Mouse (Mus musculus): ENCODE measurements around the gene H2-Ob. TPM values are rescaled to one million over a fixed set of nuclear protein-coding genes. Genes with fewer than 3 reads are reported as not detected.
"Not testable (repeated sequence)": the region's sequence is repeated elsewhere in the genome, so short reads cannot be mapped to it uniquely, and the experiment has no call there.

The H2-Ob gene
- polyA plus RNA-seq, 1 experiment from 2014 or later = 0.17 TPM

- no peak overlapping the region for H3K9ac ChIP-seq
- H3K9me3 ChIP-seq = no peaks in the 10 kb centered on the region
- WGBS = 95% methylated on average over 8 of the region's 8 CpGs
Measured at GRCm38 (mm10) chr17:34225426-34225825, 13.3 kb upstream of the H2-Ob start.

GRCm38 (mm10) chr17:34225911-34226310 lies 12.8 kb upstream of the H2-Ob start:
- not testable (repeated sequence) for H3K27me3 ChIP-seq (replicated peaks); H3K36me3 ChIP-seq; H3K4me3 ChIP-seq (replicated peaks); H3K4me1 ChIP-seq; H3K9ac ChIP-seq; ATAC-seq (ENCODE audit: insufficient read depth, low FRiP score, low read depth); H3K9me3 ChIP-seq; H3K27ac ChIP-seq; H3K4me2 ChIP-seq
- WGBS = 94% methylated on average over 16 of the region's 23 CpGs

More at GRCm38 (mm10) chr17:34225426-34225825, 13.3 kb upstream of the H2-Ob start:
- H3K4me3 ChIP-seq (replicated peaks) = no peak overlapping the region
- H3K36me3 ChIP-seq = no peaks in the 10 kb centered on the region
- no peaks in the 10 kb centered on the region for H3K27me3 ChIP-seq (replicated peaks)
- no peak for ATAC-seq (ENCODE audit: insufficient read depth, low FRiP score, low read depth)
- no peaks in the 10 kb centered on the region for H3K4me1 ChIP-seq
- H3K27ac ChIP-seq = no peak overlapping the region
- no peak overlapping the region for H3K4me2 ChIP-seq

DNA sequence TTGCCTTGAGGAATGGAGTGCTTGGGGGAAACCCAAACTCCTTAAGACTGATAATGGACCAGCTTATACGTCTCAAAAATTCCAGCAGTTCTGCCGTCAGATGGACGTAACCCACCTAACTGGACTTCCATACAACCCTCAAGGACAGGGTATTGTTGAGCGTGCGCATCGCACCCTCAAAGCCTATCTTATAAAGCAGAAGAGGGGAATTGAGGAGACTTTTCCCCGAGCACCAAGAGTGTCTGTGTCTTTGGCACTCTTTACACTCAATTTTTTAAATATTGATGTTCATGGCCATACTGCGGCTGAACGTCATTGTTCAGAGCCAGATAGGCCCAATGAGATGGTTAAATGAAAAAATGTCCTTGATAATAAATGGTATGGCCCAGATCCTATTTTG lies 7.7 kb upstream of the H2-Ob start:
- WGBS = 94% methylated on average over 9 of the region's 9 CpGs
- not testable (repeated sequence) for H3K9me3 ChIP-seq; H3K27ac ChIP-seq; H3K4me1 ChIP-seq; H3K4me2 ChIP-seq; H3K36me3 ChIP-seq; H3K27me3 ChIP-seq (replicated peaks); ATAC-seq (ENCODE audit: insufficient read depth, low FRiP score, low read depth); H3K9ac ChIP-seq; H3K4me3 ChIP-seq (replicated peaks)

- H3K27ac ChIP-seq; H3K27me3 ChIP-seq (replicated peaks); H3K9me3 ChIP-seq; ATAC-seq (ENCODE audit: insufficient read depth, low FRiP score, low read depth); H3K4me1 ChIP-seq; H3K4me2 ChIP-seq; H3K9ac ChIP-seq; H3K36me3 ChIP-seq; H3K4me3 ChIP-seq (replicated peaks): not testable (repeated sequence)
- WGBS = 90% methylated on average over 7 of the region's 7 CpGs
Measured at GRCm38 (mm10) chr17:34232021-34232420, 6.7 kb upstream of the H2-Ob start.

DNA sequence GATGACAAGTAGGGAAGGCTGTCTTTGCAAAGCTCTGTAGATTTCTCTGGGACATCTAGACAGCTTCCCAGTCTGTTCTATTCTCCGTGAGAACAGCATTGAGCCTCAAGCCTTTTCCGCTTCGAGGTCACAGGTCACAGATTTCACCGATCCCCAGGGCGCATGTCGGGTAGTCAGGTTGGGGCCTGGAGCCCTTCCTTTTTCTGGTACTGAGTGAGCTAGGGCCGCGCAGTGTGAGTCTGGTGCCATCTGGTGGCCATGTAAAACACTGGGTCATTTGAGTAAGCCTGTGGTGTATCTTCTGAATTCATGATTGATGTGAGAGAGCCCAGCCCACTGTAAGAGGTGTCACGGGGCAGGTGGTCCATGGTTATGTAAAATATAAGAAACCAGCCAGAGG lies 3.8 kb upstream of the H2-Ob start:
- 42% methylated on average over 9 of the region's 9 CpGs for WGBS
- no peak overlapping the region for H3K4me2 ChIP-seq
- no peak overlapping the region for H3K27ac ChIP-seq
- H3K4me1 ChIP-seq = no peaks in the 10 kb centered on the region
- H3K4me3 ChIP-seq (replicated peaks) = no peak overlapping the region
- H3K9ac ChIP-seq = no peak overlapping the region
- H3K9me3 ChIP-seq = no peaks in the 10 kb centered on the region
- H3K36me3 ChIP-seq = no peaks in the 10 kb centered on the region
- 0 out of 2 replicates have a peak, but pooled peaks have one; percentile 14 for ATAC-seq (ENCODE audit: insufficient read depth, low FRiP score, low read depth)
- no peaks in the 10 kb centered on the region for H3K27me3 ChIP-seq (replicated peaks)

DNA sequence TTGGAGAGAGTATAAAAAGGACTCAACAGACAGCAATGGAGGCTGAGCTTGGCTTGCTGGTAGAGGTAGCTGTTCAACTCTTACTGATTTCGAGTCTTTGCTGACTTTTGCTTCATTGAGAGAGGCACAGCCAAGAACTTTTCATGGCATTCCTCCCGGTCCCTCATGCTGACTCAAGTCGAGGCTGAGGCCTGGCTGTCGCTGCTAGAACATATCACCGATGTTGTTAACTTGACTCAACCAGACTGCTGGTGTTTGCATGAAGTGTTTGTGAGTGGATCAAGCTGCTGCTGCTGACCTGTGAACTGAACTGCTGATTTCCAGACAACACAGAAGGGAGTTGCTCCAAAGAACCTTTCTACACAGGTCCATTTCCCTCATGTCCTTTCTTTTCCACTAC lies 2.0 kb upstream of the H2-Ob start:
- WGBS = 72% methylated on average over 5 of the region's 5 CpGs
- H3K27ac ChIP-seq = no peak overlapping the region
- H3K4me3 ChIP-seq (replicated peaks) = no peak overlapping the region
- no peaks in the 10 kb centered on the region for H3K4me1 ChIP-seq
- H3K9me3 ChIP-seq = no peaks in the 10 kb centered on the region
- no peaks in the 10 kb centered on the region for H3K27me3 ChIP-seq (replicated peaks)
- ATAC-seq (ENCODE audit: insufficient read depth, low FRiP score, low read depth) = no peak
- no peaks in the 10 kb centered on the region for H3K36me3 ChIP-seq
- H3K4me2 ChIP-seq = no peak overlapping the region
- no peak overlapping the region for H3K9ac ChIP-seq

- Histone ChIP-seq H3K9ac (no peak overlapping the region), H3K9me3 (no peaks in the 10 kb centered on the region), H3K36me3 (no peaks in the 10 kb centered on the region), H3K4me3 (replicated peaks) (no peak overlapping the region), H3K27me3 (replicated peaks) (no peaks in the 10 kb centered on the region), H3K27ac (no peak overlapping the region), H3K4me1 (no peaks in the 10 kb centered on the region), H3K4me2 (no peak overlapping the region)
- ATAC-seq (ENCODE audit: insufficient read depth, low FRiP score, low read depth) = no peak
- WGBS = 73% methylated on average over 3 of the region's 3 CpGs
Measured at GRCm38 (mm10) chr17:34237741-34238140, 962 bp upstream of the H2-Ob start.

DNA sequence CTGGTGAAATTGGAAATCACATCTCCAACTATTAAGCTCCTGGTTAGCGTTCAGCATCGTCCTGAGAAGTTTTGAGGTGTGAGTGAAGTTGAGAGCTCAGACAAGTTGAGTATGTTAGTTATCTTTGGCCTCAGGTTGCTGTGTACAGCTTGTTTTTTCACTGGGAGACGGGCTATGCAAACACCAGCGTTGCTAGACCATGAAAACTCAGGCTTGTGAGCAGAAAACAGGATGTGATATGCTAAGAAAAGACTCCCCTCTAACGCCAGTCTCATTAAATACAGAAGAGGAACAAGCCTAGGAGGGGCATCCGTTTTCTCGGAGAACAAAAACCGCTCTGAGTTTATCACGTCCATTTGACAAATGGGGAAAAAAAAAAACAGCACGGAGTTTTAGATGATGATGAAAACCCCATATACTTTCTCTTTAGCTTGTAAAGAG lies 918 bp downstream of the H2-Ob start:
- no peak overlapping the region for H3K9ac ChIP-seq
- H3K27ac ChIP-seq = no peak overlapping the region; the same call in 1 of the 2 replicates
- no peak overlapping the region for H3K4me3 ChIP-seq (replicated peaks)
- 41% methylated on average over 10 of the region's 10 CpGs for WGBS
- no peak for ATAC-seq (ENCODE audit: insufficient read depth, low FRiP score, low read depth)
- no peaks in the 10 kb centered on the region for H3K9me3 ChIP-seq
- H3K4me2 ChIP-seq = no peak overlapping the region
- H3K36me3 ChIP-seq = no peaks in the 10 kb centered on the region
- no peaks in the 10 kb centered on the region for H3K27me3 ChIP-seq (replicated peaks)
- no peaks in the 10 kb centered on the region for H3K4me1 ChIP-seq

DNA sequence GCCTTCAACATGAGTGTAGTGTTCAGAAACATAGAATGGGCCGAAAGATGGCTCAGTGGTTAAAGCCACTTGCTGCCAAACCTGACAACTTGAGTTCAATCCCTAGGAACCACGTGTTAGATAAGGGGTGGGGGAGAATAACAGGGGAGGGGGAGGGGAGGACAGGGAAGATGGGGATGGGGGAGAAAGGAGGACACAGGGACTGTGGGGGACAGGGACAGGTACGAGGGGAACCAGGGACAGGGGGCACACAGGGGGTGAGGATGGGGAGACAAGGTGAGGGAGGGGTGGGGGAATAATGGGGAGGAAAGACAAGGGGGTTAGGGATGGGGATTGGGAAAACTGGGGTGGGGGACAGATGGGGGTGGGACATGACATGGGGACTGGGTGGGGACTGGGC lies 1.7 kb downstream of the H2-Ob start:
- Histone ChIP-seq H3K9ac (no peak overlapping the region), H3K27ac (no peak overlapping the region), H3K27me3 (replicated peaks) (no peaks in the 10 kb centered on the region), H3K4me3 (replicated peaks) (no peak overlapping the region), H3K4me1 (no peaks in the 10 kb centered on the region), H3K36me3 (no peaks in the 10 kb centered on the region), H3K4me2 (no peak overlapping the region), H3K9me3 (no peaks in the 10 kb centered on the region)
- 68% methylated on average over 3 of the region's 3 CpGs for WGBS
- ATAC-seq (ENCODE audit: insufficient read depth, low FRiP score, low read depth) = no peak

DNA sequence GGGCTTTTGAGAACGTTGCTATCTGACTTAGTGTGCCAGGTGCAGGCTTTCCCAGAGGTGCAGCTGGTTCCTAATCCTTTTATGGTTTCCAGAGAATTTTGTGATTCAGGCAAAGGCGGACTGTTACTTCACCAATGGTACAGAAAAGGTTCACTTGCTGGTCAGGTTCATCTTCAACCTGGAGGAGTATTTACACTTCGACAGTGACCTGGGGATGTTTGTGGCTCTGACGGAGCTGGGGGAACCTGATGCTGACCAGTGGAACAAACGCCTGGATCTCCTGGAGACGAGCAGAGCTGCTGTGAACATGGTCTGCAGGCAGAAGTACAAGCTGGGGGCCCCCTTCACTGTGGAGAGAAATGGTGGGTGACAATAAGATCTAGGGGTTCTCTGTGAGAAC lies 2.2 kb downstream of the H2-Ob start:
- no peaks in the 10 kb centered on the region for H3K4me1 ChIP-seq
- ATAC-seq (ENCODE audit: insufficient read depth, low FRiP score, low read depth) = no peak

GRCm38 (mm10) chr17:34244656-34245055 lies 6.0 kb downstream of the H2-Ob start:
- no peak for ATAC-seq (ENCODE audit: insufficient read depth, low FRiP score, low read depth)
- 60% methylated on average over 4 of the region's 4 CpGs for WGBS
- no peaks in the 10 kb centered on the region for H3K4me1 ChIP-seq
- no peaks in the 10 kb centered on the region for H3K27me3 ChIP-seq (replicated peaks)
- H3K4me2 ChIP-seq = no peak overlapping the region
- no peak overlapping the region for H3K27ac ChIP-seq
- H3K9ac ChIP-seq = no peak overlapping the region
- H3K36me3 ChIP-seq = no peaks in the 10 kb centered on the region
- no peak overlapping the region for H3K4me3 ChIP-seq (replicated peaks)
- no peaks in the 10 kb centered on the region for H3K9me3 ChIP-seq

More for the DNA sequence above, 2.2 kb downstream of the H2-Ob start:
- Histone ChIP-seq H3K4me2 (no peak overlapping the region), H3K36me3 (no peaks in the 10 kb centered on the region), H3K9me3 (no peaks in the 10 kb centered on the region), H3K27me3 (replicated peaks) (no peaks in the 10 kb centered on the region), H3K27ac (no peak overlapping the region), H3K4me3 (replicated peaks) (no peak overlapping the region), H3K9ac (no peak overlapping the region)
- WGBS = 70% methylated on average over 6 of the region's 6 CpGs

- no peak overlapping the region for H3K4me2 ChIP-seq
- H3K4me3 ChIP-seq (replicated peaks) = no peak overlapping the region
- H3K9ac ChIP-seq = no peak overlapping the region
- no peaks in the 10 kb centered on the region for H3K4me1 ChIP-seq
- H3K27ac ChIP-seq = no peak overlapping the region
- no peaks in the 10 kb centered on the region for H3K9me3 ChIP-seq
- no peaks in the 10 kb centered on the region for H3K36me3 ChIP-seq
- no peak for ATAC-seq (ENCODE audit: insufficient read depth, low FRiP score, low read depth)
- 83% methylated on average over 3 of the region's 3 CpGs for WGBS
- no peaks in the 10 kb centered on the region for H3K27me3 ChIP-seq (replicated peaks)
Measured at GRCm38 (mm10) chr17:34247047-34247446, 8.3 kb downstream of the H2-Ob start.

DNA sequence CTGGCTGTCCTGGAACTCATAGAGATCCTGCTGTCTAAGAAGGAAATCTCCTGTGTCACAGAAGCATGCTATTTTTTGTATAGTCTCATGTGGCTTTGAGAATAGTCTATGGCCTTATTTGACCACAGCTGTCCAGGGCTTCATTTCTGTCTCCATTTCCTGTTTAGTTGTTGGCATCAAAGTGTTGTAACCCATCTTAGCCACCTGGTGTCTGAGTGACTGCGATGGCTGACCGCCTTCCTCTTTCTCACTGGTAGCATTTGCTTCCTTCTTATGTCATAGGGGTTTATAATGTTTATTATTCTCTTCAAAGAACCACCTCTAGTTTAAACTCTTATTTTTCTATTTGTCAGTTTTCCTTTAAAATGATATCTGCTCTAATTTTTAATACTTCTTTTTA lies 10.1 kb downstream of the H2-Ob start:
- Histone ChIP-seq H3K9me3 (no peaks in the 10 kb centered on the region), H3K9ac (no peak overlapping the region), H3K4me3 (replicated peaks) (no peak overlapping the region), H3K27ac (no peak overlapping the region), H3K36me3 (no peaks in the 10 kb centered on the region), H3K4me2 (no peak overlapping the region), H3K4me1 (no peaks in the 10 kb centered on the region), H3K27me3 (replicated peaks) (no peaks in the 10 kb centered on the region)
- WGBS = 61% methylated on average over 2 of the region's 2 CpGs
- no peak for ATAC-seq (ENCODE audit: insufficient read depth, low FRiP score, low read depth)
